Mouse (Mus musculus) spleen, adult 2 months (tissue): ENCODE data around the gene Mettl17. TPM values are rescaled to one million over a fixed set of nuclear protein-coding genes. Genes with fewer than 3 reads are reported as not detected.

Source experiments
- DNase-seq, 2 experiments: peaks; one replicate each; pipeline versions ENCODE4 v3.0.0 to v3.0.0-alpha.2; 2012 to 2021; ENCODE audit warnings: low spot score in 2 of 2, low read depth in 1 of 2
- H3K27ac ChIP-seq: fragments of 200-500 bp; 2 replicates; pipeline ENCODE4 v1.5.1; 2012; ENCODE audit warnings: low read length, inconsistent platforms; ENCODE audit not compliant: insufficient read depth
- H3K27me3 ChIP-seq: fragments of 200-500 bp; 2 replicates; pipeline ENCODE4 v1.6.1; 2012; ENCODE audit warnings: mild to moderate bottlenecking, moderate library complexity, low read length, inconsistent platforms; ENCODE audit not compliant: control insufficient read depth, insufficient read depth
- H3K36me3 ChIP-seq: fragments of 200-500 bp; 2 replicates; pipeline ENCODE4 v1.6.1; 2012; ENCODE audit warnings: mild to moderate bottlenecking, low read length, inconsistent platforms; ENCODE audit not compliant: control insufficient read depth, insufficient read depth
- H3K4me1 ChIP-seq: fragments of 200-500 bp; 2 replicates; pipeline ENCODE4 v1.6.1; 2011; ENCODE audit warnings: inconsistent platforms; ENCODE audit not compliant: control insufficient read depth, insufficient read depth, insufficient read length
- H3K4me3 ChIP-seq: fragments of 200-500 bp; 2 replicates; pipeline ENCODE4 v1.5.1; 2011; ENCODE audit warnings: mild to moderate bottlenecking, inconsistent platforms; ENCODE audit not compliant: insufficient read depth, insufficient read length; ENCODE audit errors: extremely low read depth
- CTCF ChIP-seq: fragments of 200-500 bp; IDR thresholded peaks from 2 replicates; pipeline ENCODE4 v1.5.1; 2011; ENCODE audit warnings: mild to moderate bottlenecking, inconsistent platforms; ENCODE audit not compliant: insufficient read depth, insufficient read length, insufficient replicate concordance; ENCODE audit errors: extremely low read depth
- POLR2A ChIP-seq: fragments of 200-500 bp; IDR thresholded peaks from 2 replicates; pipeline ENCODE4 v1.6.1; 2011; ENCODE audit warnings: low read depth, low read length, inconsistent platforms
- WGBS: fragments of 180-500 bp; shearing (Covaris S2); methylation state at CpG from one replicate; pipeline ENCODE4 v1.1.7; 2018; 5-methylcytosine and 5-hydroxymethylcytosine counted together
- polyA plus RNA-seq: library from polyadenylated mRNA; depleted of rRNA; stranded (reverse); fragments of >200 nt; gene quantifications from 2 replicates; pipeline ENCODE4 v1.2.3, GENCODE M21; 2012

Gene Mettl17
- polyA plus RNA-seq, 1 experiment: 24.9 TPM

DNA sequence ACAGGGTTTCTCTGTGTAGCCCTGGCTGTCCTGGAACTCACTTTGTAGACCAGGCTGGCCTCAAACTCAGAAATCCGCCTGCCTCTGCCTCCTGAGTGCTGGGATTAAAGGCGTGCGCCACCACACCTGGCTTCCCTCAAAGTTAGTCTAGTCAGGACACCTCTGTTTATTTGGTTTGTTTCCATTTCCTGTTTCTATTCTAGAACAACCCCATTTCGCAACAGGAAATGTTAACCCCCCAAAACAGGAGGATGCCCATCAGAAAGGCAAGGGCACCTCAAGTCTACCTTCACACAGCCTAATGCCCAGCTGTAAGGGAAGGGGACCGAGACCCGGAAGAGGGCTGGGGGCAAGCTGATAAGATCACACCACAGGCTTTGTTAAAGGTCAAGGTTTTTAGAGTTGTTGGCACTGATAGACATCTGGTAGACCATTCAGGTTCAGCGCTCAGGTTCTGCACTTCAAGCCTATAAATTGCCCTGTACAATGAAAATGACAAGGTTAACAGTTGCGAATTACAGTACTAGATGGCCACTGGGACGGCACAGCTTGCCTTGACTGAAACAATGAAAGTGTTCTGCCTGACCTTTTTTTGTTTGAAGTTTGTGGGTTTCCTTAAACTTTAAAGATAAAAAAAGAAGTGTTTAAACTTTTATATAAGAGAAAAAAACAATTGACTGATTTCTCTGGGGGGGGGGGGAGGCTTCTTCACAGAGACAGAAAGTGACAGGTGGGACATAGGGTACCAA is 7.7 kb downstream of the Mettl17 start, which contains the start of gene Slc39a2:
Slc39a2 (plus strand) TSS at position 699 of the 749 bp plus-strand sequence.
- H3K27me3 ChIP-seq: no peaks in the 10 kb centered on the region

DNA sequence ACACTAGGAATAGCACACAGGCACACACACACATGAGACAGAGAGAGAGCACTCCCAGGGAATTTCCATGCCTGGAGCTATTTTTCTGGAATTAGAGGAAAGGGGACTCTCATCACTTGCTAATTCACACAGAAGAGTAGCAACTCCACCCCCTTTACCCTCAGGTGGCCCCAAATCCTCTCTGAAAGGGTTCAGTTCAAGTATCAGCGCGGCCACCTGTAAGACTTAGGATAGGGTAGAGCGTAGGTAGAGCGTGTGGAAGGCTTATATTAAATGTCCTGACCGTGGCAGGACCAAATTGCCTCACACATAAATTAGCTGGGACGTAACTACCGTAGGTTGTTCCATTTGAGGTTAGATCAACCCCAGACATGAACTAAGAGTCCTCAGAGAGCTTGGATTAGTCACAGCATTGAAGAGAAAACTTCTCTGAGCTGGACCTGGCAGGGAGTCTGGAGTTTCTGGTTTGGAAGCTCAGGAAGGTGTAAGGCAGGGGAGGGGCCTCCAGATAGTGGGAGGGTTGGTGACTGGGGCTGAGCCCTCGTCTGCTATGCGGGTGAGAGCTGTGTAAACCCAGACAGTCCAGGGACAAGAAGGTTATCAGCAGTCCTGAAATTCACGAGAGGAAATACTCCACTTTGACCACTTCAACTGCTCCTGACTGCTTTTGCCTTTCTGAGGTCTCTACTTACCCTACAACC is 8.6 kb downstream of the Mettl17 start:
- H3K27me3 ChIP-seq: no peaks in the 10 kb centered on the region
- H3K27ac ChIP-seq: no peak overlapping the region
- TF ChIP-seq CTCF (no peak), POLR2A (no peak)
- DNase-seq: no peak
- H3K4me3 ChIP-seq: no peak overlapping the region
- no peaks in the 10 kb centered on the region for H3K4me1 ChIP-seq
- peaks cover 28% of the 10 kb centered on the region for H3K36me3 ChIP-seq
- WGBS: 82% methylated on average over 10 of the region's 10 CpGs

More for the DNA sequence above, 7.7 kb downstream of the Mettl17 start, which contains the start of gene Slc39a2:
- H3K4me3 ChIP-seq: no peak within 1 kb of the TSS
- no peak within 1 kb of the TSS for H3K27ac ChIP-seq
- no peaks in the 10 kb centered on the region for H3K4me1 ChIP-seq
- DNase-seq: no peak
- TF ChIP-seq POLR2A (no peak), CTCF (no peak)
- WGBS: 85% methylated on average over 9 of the region's 9 CpGs
- peaks cover 33% of the 10 kb centered on the region for H3K36me3 ChIP-seq

- Histone ChIP-seq H3K4me3 (no peak overlapping the region), H3K36me3 (peaks cover 26% of the 10 kb centered on the region), H3K4me1 (no peaks in the 10 kb centered on the region), H3K27ac (no peak overlapping the region), H3K27me3 (no peaks in the 10 kb centered on the region)
- 81% methylated on average over 3 of the region's 3 CpGs for WGBS
- DNase-seq: no peak
- no peak for TF ChIP-seq CTCF
- TF ChIP-seq POLR2A: no peak
Observed at GRCm38 (mm10) chr14:51893809-51894208, 9.2 kb downstream of the Mettl17 start.

DNA sequence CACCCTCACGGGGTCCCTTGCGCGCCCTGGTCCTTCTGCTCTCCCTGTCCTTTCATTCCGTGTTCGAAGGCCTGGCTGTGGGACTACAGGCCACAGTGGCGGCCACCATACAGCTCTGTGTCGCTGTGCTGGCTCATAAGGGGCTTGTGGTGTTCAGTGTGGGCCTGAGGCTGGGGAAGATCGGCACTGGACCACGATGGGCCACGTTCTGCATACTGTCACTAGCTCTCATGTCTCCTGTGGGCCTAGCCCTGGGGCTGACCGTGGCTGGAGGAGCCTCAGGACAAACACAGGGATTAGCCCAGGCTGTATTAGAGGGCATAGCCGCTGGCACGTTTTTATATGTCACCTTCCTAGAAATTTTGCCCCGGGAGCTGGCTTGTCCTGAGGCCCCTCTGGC is 10.4 kb downstream of the Mettl17 start:
- Histone ChIP-seq H3K27ac (no peak overlapping the region), H3K36me3 (peaks cover 15% of the 10 kb centered on the region), H3K27me3 (no peaks in the 10 kb centered on the region), H3K4me1 (no peaks in the 10 kb centered on the region), H3K4me3 (no peak overlapping the region)
- TF ChIP-seq POLR2A (no peak), CTCF (no peak)
- DNase-seq: no peak
- 92% methylated on average over 14 of the region's 14 CpGs for WGBS

DNA sequence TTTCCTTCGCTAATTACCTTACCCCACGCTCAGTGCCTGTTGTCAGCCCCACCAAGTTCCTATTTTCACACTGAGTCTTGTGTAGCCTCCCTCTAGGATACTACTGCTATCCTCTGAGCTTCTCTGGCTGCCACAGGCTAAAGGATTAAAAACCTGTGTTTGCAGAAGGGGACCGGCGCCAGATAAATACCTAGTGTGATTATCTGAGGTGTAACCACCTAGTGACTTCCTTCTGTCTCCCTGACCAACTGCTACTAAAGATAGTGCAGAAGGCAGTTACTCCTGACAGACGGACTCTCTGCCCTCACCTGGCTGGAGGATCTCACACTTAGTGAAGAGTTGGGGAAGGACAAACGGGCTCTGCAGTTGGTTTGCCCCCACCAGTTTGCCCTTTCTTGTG is 11.4 kb downstream of the Mettl17 start:
- Histone ChIP-seq H3K36me3 (peaks cover 8% of the 10 kb centered on the region), H3K27ac (no peak overlapping the region), H3K27me3 (no peaks in the 10 kb centered on the region), H3K4me3 (no peak overlapping the region), H3K4me1 (no peaks in the 10 kb centered on the region)
- no peak for DNase-seq
- 81% methylated on average over 6 of the region's 6 CpGs for WGBS
- TF ChIP-seq POLR2A (no peak), CTCF (no peak)

- TF ChIP-seq POLR2A (no peak), CTCF (no peak)
- peaks cover 2% of the 10 kb centered on the region for H3K36me3 ChIP-seq
- H3K27ac ChIP-seq: no peak overlapping the region
- WGBS: 88% methylated on average over 8 of the region's 8 CpGs
- DNase-seq: no peak
- H3K27me3 ChIP-seq: no peaks in the 10 kb centered on the region
- H3K4me3 ChIP-seq: no peak overlapping the region
- no peaks in the 10 kb centered on the region for H3K4me1 ChIP-seq
Observed at GRCm38 (mm10) chr14:51896539-51897170, 12.0 kb downstream of the Mettl17 start.
